Mouse (Mus musculus): ENCODE results near the gene Arhgap6. TPM values are rescaled to one million over a fixed set of nuclear protein-coding genes. Genes with fewer than 3 reads are reported as not detected.

Arhgap6 gene
- total RNA-seq, 2 experiments from 2014 or later: 0.53 TPM; not detected in 1

DNA sequence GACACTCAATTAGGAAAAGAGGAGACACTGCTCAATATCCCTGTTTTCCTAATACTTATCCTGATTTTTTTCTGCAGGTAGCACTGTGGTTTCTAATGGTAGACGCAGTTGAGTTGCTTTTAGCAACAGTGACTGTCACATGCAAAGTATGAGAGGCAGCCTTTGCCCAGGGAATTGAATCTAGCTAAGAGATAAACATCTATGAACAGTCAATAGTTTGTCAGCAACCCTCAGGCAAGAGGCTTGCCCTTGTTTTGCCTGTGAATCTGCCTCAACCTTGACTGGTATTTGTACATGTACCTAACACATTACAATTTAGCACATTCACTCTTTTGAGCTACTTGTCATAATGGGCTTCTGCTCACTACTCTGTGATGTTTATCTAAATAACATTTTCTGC lies 307.8 kb downstream of the Arhgap6 start:
- ATAC-seq (replicated peaks; ENCODE audit: low FRiP score, poor library complexity, severe bottlenecking): no peak

DNA sequence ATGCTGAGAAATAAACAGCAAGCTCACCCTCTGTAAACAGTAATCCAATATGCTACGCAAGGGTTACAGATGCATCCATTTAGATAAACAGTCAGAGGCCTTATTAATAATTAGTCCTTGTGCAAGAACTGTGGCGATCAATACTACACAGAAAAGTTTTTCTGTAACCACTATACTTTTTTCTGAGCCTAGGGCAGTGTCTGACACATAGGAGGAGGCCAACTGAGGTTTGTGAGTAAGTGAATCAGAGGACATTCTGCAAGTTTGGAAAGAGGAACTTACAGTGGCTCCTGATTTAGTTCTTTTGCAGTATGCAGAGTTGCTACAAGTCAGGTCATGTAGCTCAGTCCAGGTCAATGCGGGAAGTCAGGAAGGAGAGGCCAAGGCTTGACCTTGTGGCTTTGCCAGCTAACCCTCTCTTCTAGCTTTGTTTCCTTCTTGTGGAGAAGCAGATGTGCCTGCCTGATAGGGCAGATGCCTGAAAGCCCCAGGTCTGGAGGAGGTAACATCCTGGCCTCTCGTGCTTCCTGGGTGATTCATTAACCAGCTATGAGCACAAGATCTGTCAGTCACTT lies 311.2 kb downstream of the Arhgap6 start:
- ATAC-seq (replicated peaks; ENCODE audit: low FRiP score, poor library complexity, severe bottlenecking): peak; percentile 85

DNA sequence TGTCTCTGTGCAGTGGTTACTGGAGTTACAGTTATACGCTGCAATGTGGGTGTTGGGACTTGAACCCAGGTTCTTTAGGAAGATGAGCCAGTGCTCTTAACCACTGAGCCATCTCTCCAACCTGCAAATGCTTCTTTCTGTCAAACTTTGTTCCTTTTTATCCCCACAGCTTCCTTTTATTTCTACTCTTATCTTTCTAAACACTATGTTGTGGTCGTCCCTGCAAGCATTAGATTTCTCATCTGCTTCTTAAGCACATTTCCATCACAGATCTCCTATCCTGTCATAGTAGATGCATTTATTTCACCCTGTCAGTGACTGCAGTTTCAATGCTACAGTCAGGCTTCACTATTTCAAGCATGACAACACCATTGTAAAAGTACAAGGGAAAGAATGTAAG lies 312.5 kb downstream of the Arhgap6 start:
- ATAC-seq (replicated peaks; ENCODE audit: low FRiP score, poor library complexity, severe bottlenecking): peak; percentile 41; the same call in 1 of the 2 replicates

DNA sequence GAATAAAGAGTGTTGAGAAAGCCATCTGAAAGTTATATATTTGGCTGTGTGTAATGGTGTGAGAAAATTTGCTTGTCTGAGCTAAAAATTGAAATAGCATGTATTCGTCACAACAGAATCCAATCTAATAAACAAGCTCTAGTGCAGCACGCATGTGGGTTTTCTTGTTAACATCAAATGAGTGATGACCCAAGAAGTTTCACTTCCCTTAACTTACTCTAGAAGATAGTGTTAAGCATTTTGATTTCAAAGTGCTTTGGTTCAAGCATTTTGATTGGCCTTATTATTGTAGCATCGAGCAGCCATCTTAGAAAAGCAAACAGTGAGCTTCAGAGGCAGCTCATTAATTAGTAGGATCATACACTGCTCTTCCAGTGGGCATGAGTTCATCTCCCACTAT lies 315.1 kb downstream of the Arhgap6 start:
- no peak for ATAC-seq (replicated peaks; ENCODE audit: low FRiP score, poor library complexity, severe bottlenecking)

DNA sequence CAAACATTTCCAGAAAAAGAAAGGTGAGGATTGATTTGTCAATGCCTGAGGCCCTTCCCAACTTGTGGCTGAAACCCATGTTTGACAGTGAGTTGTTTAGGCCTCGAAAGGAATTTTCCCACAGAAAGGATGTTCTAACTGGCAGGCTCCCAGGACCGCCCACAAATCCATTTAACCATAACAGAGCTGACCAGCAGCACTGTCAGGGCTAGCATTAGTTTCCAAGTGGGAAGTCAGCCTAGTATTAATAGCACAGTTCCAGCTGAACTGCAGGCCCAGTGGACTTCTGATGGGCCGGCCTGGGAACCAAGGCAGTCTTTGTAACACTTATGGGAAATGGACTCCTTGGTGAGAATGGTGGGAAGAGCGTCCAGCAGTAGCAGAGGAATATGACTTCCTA lies 317.8 kb downstream of the Arhgap6 start:
- ATAC-seq (replicated peaks; ENCODE audit: low FRiP score, poor library complexity, severe bottlenecking): no peak

DNA sequence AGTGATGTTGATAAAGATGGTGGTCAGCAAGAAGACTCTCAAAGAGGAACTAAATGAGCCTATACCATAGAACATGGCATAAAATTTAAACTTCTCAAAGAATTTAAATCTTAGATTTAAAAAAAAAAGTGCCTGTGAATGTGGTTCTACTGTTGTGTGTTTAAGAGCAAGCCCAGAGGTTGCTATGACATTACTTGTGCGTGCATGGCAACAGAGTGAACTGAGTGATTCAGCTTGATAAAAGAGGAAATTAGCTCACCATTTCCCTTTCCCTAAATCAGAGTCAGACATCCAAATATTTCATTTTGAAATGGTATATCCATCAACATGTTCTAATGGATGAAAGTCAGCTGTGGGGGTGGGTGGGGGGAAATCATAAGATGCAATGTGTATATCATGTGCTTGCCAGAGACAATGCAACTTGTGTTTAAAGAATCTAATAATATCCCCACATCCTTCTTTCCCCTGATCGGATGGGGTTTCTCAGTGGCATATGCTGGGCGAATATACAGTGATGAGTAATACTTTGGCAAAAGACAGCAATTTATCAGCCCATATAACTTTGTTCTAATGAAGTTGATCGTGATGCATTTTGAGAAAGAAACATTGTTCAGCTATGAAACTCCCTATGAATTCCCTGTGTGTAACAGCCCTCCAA lies 328.3 kb downstream of the Arhgap6 start:
- ATAC-seq (replicated peaks; ENCODE audit: low FRiP score, poor library complexity, severe bottlenecking): no peak

DNA sequence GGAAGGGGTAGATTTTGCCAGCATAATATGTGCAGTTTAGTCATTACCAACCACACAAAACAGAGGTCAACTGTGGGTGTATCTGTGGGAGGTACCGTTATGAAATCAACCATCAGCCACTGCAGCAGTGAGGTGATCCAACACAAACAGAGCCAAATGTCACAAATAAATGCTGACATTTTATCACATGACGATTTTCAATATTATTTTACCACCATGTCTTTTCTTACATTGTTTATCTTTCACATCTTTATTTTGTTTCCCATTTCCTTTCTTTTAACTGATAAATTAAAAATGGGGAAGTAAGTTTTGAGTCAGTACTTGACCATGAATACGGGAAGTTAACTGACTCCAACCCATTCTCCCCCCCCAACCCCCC lies 328.9 kb downstream of the Arhgap6 start:
- ATAC-seq (replicated peaks; ENCODE audit: low FRiP score, poor library complexity, severe bottlenecking): no peak

DNA sequence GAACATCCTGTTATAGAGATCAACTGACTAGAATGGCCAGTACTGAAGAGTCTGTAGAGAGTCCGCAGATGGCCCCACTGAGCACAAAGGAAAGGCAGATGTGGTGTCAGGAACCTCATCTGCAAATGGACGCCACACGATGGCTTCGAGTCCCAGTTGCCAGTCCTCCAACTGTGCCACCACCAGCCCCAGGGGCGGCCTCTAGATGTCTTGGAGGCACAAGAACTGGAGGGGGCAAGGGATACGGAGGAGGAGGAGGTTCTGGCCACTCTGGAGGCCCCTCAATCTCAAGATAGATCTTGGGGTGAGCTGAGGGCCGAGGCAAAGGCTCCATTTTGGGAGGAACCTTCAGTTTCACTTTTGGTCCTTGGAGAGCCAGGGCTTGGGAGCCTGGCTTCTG lies 344.9 kb downstream of the Arhgap6 start:
- ATAC-seq (replicated peaks; ENCODE audit: low FRiP score, poor library complexity, severe bottlenecking): no peak

DNA sequence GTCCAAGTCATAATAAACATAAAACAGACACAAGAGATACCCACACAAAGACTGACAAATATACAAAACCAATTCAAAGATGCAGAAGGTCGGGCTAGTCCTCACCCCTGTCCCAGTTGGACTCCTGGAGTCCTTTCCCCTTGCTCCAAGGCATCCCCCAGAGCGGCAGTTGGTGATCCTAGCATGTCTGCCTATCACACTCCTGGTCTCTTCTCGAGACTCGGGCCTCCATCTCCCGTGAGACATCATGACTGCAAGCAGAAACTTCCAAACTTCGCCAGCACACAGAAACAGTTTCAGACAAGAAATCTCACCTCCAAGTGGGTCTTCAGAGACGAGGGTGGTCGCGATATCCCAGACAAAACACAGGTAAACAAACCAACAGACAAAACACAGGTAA lies 345.6 kb downstream of the Arhgap6 start:
- no peak for ATAC-seq (replicated peaks; ENCODE audit: low FRiP score, poor library complexity, severe bottlenecking)

DNA sequence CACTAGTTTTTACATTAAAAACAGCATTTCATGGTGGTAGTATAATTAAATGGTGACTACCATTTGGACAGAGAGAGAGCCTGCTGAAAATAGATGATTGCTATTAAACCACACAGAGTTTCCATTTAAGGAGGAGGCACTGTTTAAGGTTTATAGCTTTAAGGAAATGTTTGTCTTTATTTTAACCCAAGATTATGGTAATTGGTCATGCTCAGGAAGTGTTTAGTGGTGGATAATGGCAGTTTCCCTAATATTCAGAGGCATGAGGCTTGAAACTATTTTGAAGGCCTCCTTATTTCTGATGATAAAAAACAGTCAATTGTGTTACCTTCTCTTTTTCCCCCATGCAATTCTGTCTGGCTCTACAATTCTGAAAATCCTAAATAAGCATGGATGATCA lies 358.9 kb downstream of the Arhgap6 start:
- no peak for ATAC-seq (replicated peaks; ENCODE audit: low FRiP score, poor library complexity, severe bottlenecking)

DNA sequence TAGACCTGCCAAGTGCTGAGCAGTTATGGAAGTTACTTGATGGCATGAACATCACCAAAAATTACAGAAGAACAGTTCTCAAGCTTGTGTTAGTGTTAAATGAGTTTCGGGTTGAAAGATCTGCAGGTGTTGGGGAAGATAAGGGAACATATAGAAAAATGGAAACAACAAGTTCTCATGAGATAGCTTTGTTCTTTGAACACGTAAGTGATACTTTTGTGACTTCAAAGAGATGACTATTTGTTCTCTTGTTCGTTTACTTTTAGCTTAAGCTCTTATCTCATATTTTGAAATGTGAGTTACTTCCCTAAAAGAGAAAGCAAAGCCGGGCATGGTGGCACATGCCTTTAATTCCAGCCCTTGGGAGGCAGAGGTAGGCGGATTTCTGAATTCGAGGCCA lies 363.5 kb downstream of the Arhgap6 start:
- ATAC-seq (replicated peaks; ENCODE audit: low FRiP score, poor library complexity, severe bottlenecking): no peak

DNA sequence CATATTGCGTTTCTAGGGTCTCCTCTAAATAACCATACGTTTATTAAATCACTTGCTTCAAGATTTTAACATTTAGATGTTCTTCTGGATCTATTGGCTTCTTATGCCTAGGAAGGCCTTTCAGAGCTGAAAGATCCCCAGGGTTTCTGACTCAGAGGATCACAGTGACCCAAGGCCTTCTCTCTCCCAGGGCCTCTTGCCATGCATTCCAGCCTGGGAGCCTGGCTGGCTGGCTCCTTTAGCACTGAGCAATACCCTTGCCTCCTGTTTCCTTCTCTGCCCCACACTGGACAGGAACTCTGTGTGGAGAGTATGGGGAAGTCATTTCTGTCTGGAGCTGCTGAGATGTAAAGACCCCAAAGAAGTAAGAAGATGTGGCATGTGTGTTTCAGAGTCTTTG lies 376.1 kb downstream of the Arhgap6 start:
- no peak for ATAC-seq (replicated peaks; ENCODE audit: low FRiP score, poor library complexity, severe bottlenecking)

DNA sequence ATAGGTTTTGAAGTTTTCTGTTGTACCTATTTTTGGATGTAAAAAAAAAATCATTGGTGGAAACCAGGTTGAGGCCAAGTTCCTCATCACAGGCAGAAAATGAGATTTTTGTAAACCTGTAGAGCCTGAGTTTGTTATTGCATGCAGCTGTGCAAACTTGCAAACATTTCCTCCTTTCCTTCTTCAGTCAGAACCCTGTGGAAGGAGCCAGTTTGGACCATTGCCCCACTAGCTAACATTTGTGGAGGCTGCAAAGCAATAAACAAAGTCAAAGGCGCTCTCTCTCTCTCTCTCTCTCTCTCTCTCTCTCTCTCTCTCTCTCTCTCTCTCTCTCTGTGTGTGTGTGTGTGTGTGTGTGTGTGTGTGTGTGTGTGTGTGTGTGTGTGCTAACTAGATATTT lies 378.9 kb downstream of the Arhgap6 start:
- ATAC-seq (replicated peaks; ENCODE audit: low FRiP score, poor library complexity, severe bottlenecking): no peak

DNA sequence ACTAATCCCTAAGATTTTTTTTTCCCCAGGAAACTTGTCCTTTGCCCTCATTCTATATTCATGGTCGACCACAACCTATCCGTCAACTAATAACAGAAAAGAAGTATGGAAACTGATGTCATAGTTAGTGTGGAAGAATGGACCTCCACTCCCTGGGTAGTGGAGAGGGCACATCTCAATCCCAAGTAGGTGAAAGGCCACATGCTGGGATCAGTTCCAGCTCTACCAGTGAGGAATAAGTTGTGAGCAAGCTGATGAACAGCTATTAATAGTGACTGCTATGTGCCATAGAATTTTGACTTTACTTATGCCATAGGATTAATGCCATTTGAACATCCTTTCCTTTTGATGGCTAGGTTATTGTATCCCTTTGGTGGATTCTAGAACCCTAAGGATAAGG lies 383.7 kb downstream of the Arhgap6 start:
- no peak for ATAC-seq (replicated peaks; ENCODE audit: low FRiP score, poor library complexity, severe bottlenecking)

DNA sequence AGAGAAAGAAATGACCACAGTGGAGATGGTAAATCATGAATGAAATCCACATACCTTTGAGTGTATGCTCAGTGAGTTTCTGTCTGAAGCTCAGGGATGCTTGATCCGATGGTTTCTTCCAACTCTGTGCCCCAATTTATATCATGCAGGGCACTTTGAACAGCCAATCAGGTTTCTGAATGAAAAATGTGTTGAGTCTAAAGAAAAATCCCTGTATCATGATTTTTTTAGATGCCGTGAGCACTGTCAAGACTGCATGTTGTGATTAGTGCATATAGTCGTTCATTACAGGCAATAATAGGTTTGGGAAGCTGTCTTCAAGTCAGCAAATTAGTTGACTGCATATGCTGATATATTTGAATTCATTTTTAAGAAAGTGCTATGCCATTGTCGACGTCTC lies 392.2 kb downstream of the Arhgap6 start, which contains the start of gene Amelx:
Gene Amelx, minus strand, starts transcription at position 101 of the 400 bp plus-strand sequence.
- ATAC-seq (replicated peaks; ENCODE audit: low FRiP score, poor library complexity, severe bottlenecking): no peak

DNA sequence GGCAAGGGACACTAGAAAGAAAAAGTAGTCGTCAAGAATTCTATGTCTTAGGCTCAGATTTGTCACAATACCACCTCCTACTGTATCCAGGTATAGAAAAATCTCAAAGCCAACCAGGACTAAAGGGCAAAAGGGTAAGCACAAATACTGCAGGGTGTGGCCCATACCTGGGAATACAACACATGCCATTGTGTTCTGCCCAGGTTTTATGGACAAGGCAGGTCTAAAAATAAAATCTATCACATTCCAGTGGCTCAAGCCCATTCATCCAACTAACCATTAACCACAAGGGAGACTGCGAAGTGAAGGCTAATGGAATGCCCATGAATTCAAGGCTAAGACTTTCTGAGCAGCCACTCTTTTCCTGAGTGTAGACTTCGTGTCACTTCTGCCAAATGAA lies 415.1 kb downstream of the Arhgap6 start:
- ATAC-seq (replicated peaks; ENCODE audit: low FRiP score, poor library complexity, severe bottlenecking): no peak

DNA sequence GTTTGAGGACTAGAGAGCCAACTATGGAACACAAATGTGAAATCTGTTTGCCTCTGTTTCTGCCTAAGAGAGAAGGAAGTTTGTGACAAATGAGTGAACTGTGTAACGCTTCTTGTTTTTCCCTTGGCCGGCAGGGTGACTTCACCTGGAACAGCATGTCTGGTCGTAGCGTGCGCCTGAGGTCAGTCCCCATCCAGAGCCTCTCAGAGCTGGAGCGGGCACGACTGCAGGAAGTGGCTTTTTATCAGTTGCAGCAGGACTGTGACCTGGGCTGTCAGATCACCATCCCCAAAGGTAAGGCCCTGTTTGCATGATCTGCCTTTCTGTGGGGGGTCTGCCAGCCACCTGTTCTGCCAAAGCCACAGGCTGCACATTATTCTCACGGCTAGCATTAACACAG lies 425.2 kb downstream of the Arhgap6 start:
- ATAC-seq (replicated peaks; ENCODE audit: low FRiP score, poor library complexity, severe bottlenecking): no peak

DNA sequence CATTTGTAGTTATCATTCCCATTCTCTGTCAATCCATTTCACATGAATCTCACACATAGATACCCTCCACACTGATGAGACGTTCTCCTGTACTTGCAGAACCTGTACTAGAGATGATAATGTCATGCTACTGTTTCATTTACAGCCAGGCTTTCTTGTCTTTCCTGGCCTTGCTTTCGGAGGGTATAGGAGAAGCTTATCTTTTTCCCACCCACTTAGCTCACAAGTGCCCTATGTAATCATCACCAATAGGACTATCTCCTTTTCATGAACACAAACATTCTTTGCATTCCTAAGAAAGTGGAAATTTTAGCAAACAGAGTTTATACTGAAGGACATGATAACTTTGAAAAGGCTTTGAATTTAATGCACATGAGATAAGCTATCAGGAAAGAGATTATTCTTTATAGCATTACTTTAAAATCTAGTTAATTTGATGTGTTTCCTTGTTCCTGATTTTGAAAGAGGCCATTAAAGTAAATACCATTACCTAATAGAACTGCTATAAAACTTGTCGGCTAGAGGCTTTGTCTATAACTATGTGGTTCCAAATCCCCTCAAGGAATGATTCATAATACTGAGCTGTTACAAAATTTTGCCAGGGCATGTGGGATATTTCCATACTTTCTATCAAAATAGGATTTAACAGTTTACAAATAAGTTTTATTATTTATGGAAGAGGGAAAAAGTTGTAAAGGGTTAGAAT lies 427.6 kb downstream of the Arhgap6 start:
- no peak for ATAC-seq (replicated peaks; ENCODE audit: low FRiP score, poor library complexity, severe bottlenecking)

DNA sequence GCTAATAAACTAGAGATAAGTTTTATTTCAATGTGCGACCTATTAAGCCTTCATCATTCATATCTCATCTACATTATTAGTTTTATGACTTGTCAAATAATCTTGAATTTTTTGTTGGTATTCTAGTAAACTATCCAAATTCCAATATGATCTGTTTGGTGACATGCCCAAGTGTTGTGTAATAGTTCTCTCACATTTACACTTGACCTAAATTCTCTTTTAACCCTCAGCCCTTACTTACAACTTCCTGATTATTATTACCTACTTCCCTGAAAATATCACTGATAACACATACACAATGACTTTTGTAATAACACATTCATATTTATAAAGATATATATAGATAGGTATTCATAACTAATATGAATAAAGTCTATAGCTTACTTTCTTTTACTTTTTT lies 461.0 kb downstream of the Arhgap6 start:
- ATAC-seq (replicated peaks; ENCODE audit: low FRiP score, poor library complexity, severe bottlenecking): no peak

DNA sequence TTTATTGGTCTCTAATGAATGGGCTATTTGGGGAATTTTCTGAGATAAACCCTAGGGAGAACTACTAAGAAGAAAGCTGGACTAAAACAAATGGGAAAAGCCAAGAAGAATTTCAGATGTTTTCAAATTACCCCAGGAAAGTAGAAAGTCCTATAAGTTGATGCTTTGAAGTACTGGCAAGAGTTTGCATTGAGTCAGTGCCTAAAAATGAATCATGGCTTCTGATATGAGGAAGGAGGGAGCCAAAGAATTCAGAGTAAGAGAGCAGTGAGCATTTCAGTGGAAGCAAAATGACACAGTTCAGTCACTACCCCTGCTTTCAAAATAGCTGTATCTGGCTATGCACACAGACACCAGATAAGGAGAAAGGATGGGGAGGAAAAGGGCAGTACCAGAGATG lies 461.8 kb downstream of the Arhgap6 start:
- no peak for ATAC-seq (replicated peaks; ENCODE audit: low FRiP score, poor library complexity, severe bottlenecking)

DNA sequence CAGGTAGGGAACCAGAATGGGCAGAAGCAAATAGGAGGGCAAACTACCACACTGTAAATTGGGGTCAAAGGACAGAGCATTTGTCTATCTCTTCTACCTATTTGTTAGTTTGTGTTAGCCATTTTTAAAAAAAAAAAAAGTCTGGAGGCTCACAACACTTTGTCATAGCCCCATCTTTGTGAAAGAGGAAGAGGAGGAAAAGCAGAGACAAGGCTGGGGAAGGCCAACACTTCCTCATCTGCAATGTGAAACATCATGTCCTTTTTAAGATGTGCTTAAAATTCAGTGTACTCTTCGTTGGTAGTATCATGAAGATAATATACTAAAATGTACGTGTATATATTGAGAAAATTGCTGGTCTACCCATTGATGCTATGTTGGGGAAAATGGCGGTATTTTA lies 466.1 kb downstream of the Arhgap6 start:
- no peak for ATAC-seq (replicated peaks; ENCODE audit: low FRiP score, poor library complexity, severe bottlenecking)

Measured in erythroid progenitor cell, adult 5-6 weeks (primary cell).